Mouse (Mus musculus) liver, embryonic 14.5 days (tissue): ENCODE measurements around the gene E330009J07Rik.

Source experiments
- CTCF ChIP-seq: IDR thresholded peaks from 2 replicates; pipeline ENCODE4 v1.5.1; 2016; ENCODE audit warnings: antibody characterized with exemption, low read depth, control low read depth
- EP300 ChIP-seq: IDR thresholded peaks from 2 replicates; pipeline ENCODE4 v1.6.1; 2016; ENCODE audit warnings: antibody characterized with exemption, low read depth

GRCm38 (mm10) chr6:40465710-40466109 is 29.8 kb upstream of the E330009J07Rik start:
- peak; percentile 40 for TF ChIP-seq CTCF
- no peak for TF ChIP-seq EP300
